Mouse (Mus musculus) neural tube, embryonic 12.5 days (tissue): Measurements from ENCODE around the gene Capg. TPM values are rescaled to one million over a fixed set of nuclear protein-coding genes. Genes with fewer than 3 reads are reported as not detected.

ENCODE experiments used
- ATAC-seq: fragments of 200-750 bp; cut with Nextera tagmentation; 2 replicates; pipeline ENCODE4 v1.8.0; 2017; ENCODE audit warnings: low read depth, mild to moderate bottlenecking, moderate TSS enrichment, moderate library complexity; ENCODE audit not compliant: low FRiP score
- H3K27ac ChIP-seq: fragments of 300-500 bp; sonication (generic); 2 replicates; pipeline ENCODE4 v1.5.1; 2016
- H3K27me3 ChIP-seq: fragments of 300-500 bp; sonication (generic); replicated peaks from 2 replicates; pipeline ENCODE4 v1.6.1; 2016; ENCODE audit warnings: mild to moderate bottlenecking
- H3K36me3 ChIP-seq: fragments of 300-500 bp; sonication (generic); 2 replicates; pipeline ENCODE4 v1.6.1; 2016; ENCODE audit warnings: mild to moderate bottlenecking
- H3K4me1 ChIP-seq: fragments of 300-500 bp; sonication (generic); 2 replicates; pipeline ENCODE4 v1.6.1; 2016
- H3K4me2 ChIP-seq: fragments of 300-500 bp; sonication (generic); replicated peaks from 2 replicates; pipeline ENCODE4 v1.6.1; 2016; ENCODE audit warnings: mild to moderate bottlenecking
- H3K4me3 ChIP-seq: fragments of 300-500 bp; sonication (generic); 2 replicates; pipeline ENCODE4 v1.5.1; 2016
- H3K9ac ChIP-seq: fragments of 300-500 bp; sonication (generic); 2 replicates; pipeline ENCODE4 v1.6.1; 2016; ENCODE audit warnings: mild to moderate bottlenecking
- H3K9me3 ChIP-seq: fragments of 300-500 bp; sonication (generic); 2 replicates; pipeline ENCODE4 v1.6.1; 2016; ENCODE audit warnings: mild to moderate bottlenecking
- WGBS: fragments of 180-500 bp; shearing (Covaris S2); methylation state at CpG from one replicate; pipeline ENCODE4 v1.1.7; 2016; 5-methylcytosine and 5-hydroxymethylcytosine counted together
- polyA plus RNA-seq: library from polyadenylated mRNA; unstranded; fragments of >200 nt; fragmentation: Nextera tagmentation; extraction: Ambion mirVana; gene quantifications from 2 replicates; pipeline ENCODE4 v1.2.1, GENCODE M21; 2016

The Capg gene
- polyA plus RNA-seq, 1 experiment from 2014 or later, result 11.6 TPM

GRCm38 (mm10) chr6:72560801-72561200 lies 16.6 kb downstream of the Capg start:
- Histone ChIP-seq H3K27ac (no peak overlapping the region), H3K4me1 (0 out of 2 replicates have a peak, but pooled peaks cover 8% of the 10 kb centered on the region), H3K9ac (no peak overlapping the region), H3K36me3 (no peaks in the 10 kb centered on the region), H3K4me3 (no peak overlapping the region), H3K4me2 (no peak overlapping the region), H3K27me3 (no peaks in the 10 kb centered on the region), H3K9me3 (no peaks in the 10 kb centered on the region)
- no peak for ATAC-seq
- WGBS, result 79% methylated on average over 8 of the region's 8 CpGs

DNA sequence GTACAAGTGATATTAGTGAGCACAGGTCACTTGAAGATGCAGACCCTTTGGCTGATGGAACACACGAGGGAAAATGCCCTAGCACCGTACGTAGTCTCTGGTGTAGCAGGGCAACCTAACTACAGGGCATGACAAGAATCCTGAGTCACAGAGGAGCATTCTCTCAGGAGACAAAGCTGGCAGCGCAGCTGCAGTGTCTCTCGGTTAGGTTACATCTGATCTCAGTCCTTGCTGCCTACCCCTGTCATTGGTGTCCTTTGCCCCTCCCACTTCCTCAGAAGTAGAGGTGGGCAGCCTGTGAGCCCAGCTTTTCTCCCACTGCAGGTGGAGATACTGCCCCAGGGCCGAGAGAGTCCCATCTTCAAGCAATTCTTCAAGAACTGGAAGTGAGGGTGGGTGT lies 18.3 kb downstream of the Capg start:
- Histone ChIP-seq H3K4me2 (no peak overlapping the region), H3K27ac (no peak overlapping the region), H3K4me3 (no peak overlapping the region), H3K9me3 (no peaks in the 10 kb centered on the region), H3K36me3 (no peaks in the 10 kb centered on the region), H3K4me1 (0 out of 2 replicates have a peak, but pooled peaks cover 8% of the 10 kb centered on the region), H3K27me3 (no peaks in the 10 kb centered on the region), H3K9ac (no peak overlapping the region)
- no peak for ATAC-seq
- WGBS, result 47% methylated on average over 6 of the region's 6 CpGs

- no peak overlapping the region for H3K4me3 ChIP-seq
- 67% methylated on average over 5 of the region's 5 CpGs for WGBS
- 0 out of 2 replicates have a peak, but pooled peaks cover 1% of the 10 kb centered on the region for H3K36me3 ChIP-seq
- H3K27me3 ChIP-seq, result no peaks in the 10 kb centered on the region
- no peak for ATAC-seq
- 0 out of 2 replicates have a peak, but pooled peaks cover 8% of the 10 kb centered on the region for H3K4me1 ChIP-seq
- no peaks in the 10 kb centered on the region for H3K9me3 ChIP-seq
- H3K9ac ChIP-seq, result no peak overlapping the region
- H3K4me2 ChIP-seq, result no peak overlapping the region
- H3K27ac ChIP-seq, result no peak overlapping the region
Measured at GRCm38 (mm10) chr6:72562894-72563293, 18.7 kb downstream of the Capg start.

- 0 out of 2 replicates have a peak, but pooled peaks cover 8% of the 10 kb centered on the region for H3K4me1 ChIP-seq
- ATAC-seq, result no peak
- no peak overlapping the region for H3K4me3 ChIP-seq
- H3K9ac ChIP-seq, result no peak overlapping the region
- no peaks in the 10 kb centered on the region for H3K9me3 ChIP-seq
- WGBS, result 79% methylated on average over 7 of the region's 7 CpGs
- peaks cover 11% of the 10 kb centered on the region; the same call in 1 of the 2 replicates for H3K36me3 ChIP-seq
- 0 out of 2 replicates have a peak overlapping the region, but pooled peaks have one; percentile 6 for H3K4me2 ChIP-seq
- H3K27me3 ChIP-seq, result no peaks in the 10 kb centered on the region
- no peak overlapping the region for H3K27ac ChIP-seq
Measured at GRCm38 (mm10) chr6:72565506-72565905, 21.3 kb downstream of the Capg start.

GRCm38 (mm10) chr6:72566044-72566443 lies 21.9 kb downstream of the Capg start:
- Histone ChIP-seq H3K9ac (no peak overlapping the region), H3K27ac (no peak overlapping the region), H3K4me3 (no peak overlapping the region), H3K27me3 (no peaks in the 10 kb centered on the region), H3K9me3 (no peaks in the 10 kb centered on the region), H3K36me3 (peaks cover 11% of the 10 kb centered on the region; the same call in 1 of the 2 replicates), H3K4me1 (0 out of 2 replicates have a peak, but pooled peaks cover 8% of the 10 kb centered on the region), H3K4me2 (0 out of 2 replicates have a peak overlapping the region, but pooled peaks have one; percentile 6)
- ATAC-seq, result peak; percentile 62
- 1% methylated on average over 4 of the region's 4 CpGs for WGBS

DNA sequence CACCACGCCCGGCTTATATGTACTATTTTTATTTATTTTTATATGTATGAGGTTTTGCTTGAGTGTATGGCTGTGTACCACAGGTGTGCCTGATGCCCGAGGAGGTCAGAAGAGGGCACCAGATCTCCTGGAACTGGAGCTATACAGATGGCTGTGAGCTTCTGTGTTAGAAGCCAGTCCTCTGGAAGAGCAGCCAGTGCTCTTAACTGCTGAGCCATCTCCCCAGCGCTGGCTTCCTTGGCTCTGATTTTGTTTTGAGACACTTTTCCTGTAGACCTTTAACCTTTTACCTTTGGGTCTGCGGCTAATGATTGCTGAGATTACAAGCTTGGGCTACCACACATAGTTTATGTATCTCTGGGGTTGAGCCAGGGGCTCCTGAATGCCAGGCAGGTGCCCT lies 23.3 kb downstream of the Capg start:
- peaks cover 11% of the 10 kb centered on the region; the same call in 1 of the 2 replicates for H3K36me3 ChIP-seq
- H3K4me2 ChIP-seq, result no peak overlapping the region
- 0 out of 2 replicates have a peak, but pooled peaks cover 7% of the 10 kb centered on the region for H3K4me1 ChIP-seq
- no peak overlapping the region for H3K4me3 ChIP-seq
- H3K27ac ChIP-seq, result no peak overlapping the region
- no peak overlapping the region for H3K9ac ChIP-seq
- no peaks in the 10 kb centered on the region for H3K27me3 ChIP-seq
- no peaks in the 10 kb centered on the region for H3K9me3 ChIP-seq
- WGBS, result 86% methylated on average over 5 of the region's 5 CpGs
- no peak for ATAC-seq

DNA sequence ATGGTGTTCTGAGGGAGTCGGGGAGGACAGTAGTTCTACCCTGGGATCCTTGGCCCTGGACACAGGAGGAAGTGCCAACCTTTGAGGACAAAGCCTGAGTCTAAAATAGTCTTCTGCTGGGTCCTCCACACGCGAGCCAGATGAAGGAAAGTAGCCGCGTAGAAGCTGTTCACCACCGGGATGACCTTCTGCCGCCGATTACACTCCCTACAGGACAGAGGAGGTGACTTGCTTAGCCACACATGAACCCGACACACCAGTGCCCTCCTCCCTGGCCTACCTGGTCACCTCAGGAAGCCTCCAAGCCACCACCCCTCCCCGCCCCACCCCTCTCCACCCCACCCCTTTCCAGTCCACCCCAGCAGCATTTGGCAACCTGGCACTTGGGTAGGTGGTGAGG lies 24.5 kb downstream of the Capg start:
- peaks cover 11% of the 10 kb centered on the region; the same call in 1 of the 2 replicates for H3K36me3 ChIP-seq
- H3K9me3 ChIP-seq, result no peaks in the 10 kb centered on the region
- H3K4me1 ChIP-seq, result 0 out of 2 replicates have a peak, but pooled peaks cover 3% of the 10 kb centered on the region
- H3K27ac ChIP-seq, result no peak overlapping the region
- H3K4me3 ChIP-seq, result no peak overlapping the region
- no peak for ATAC-seq
- WGBS, result 88% methylated on average over 10 of the region's 10 CpGs
- no peaks in the 10 kb centered on the region for H3K27me3 ChIP-seq
- H3K9ac ChIP-seq, result no peak overlapping the region
- H3K4me2 ChIP-seq, result no peak overlapping the region

DNA sequence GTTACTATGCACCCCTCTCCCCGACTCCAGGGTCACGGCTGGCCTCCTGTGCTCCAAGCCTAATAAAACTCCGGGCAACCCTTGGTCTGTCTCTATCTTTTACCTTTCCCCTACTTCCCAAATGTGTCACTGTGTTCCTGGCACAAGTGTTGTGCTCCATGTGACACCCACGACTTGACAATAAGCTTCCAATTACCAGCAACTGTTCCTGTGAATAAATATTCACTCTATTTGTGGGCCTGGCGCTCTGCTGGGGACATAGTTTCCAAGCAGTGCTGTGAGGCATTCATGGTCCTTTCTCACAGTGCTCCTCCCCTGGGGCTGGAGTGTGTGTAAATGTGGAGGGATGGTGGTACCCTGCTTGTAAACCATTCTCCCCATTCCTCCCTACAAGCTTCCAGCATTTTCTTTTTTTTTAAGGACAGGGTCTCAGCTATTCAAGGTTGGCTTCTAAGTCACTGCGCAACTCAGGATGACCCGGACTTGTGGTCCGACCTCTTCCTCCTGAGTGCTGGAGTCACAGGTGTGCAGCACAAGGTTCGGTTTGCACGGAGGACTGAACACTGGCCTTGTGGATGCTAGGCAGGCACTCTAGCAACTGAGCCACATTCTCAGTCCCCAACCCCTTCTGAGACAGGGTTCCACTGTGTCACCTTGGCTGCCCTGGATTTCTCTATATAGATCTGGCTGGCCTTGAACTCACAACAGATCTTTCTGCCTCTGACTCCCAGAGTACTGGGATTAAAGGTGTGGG lies 26.6 kb downstream of the Capg start:
- no peaks in the 10 kb centered on the region for H3K4me1 ChIP-seq
- 89% methylated on average over 10 of the region's 10 CpGs for WGBS
- H3K4me3 ChIP-seq, result no peak overlapping the region
- H3K4me2 ChIP-seq, result no peak overlapping the region
- H3K9ac ChIP-seq, result no peak overlapping the region
- H3K9me3 ChIP-seq, result no peaks in the 10 kb centered on the region
- no peak for ATAC-seq
- H3K36me3 ChIP-seq, result peaks cover 18% of the 10 kb centered on the region; the same call in 1 of the 2 replicates
- H3K27ac ChIP-seq, result no peak overlapping the region
- H3K27me3 ChIP-seq, result no peaks in the 10 kb centered on the region

GRCm38 (mm10) chr6:72571826-72572225 lies 27.6 kb downstream of the Capg start:
- WGBS, result 58% methylated on average over 3 of the region's 3 CpGs
- no peak overlapping the region for H3K4me2 ChIP-seq
- peaks cover 18% of the 10 kb centered on the region; the same call in 1 of the 2 replicates for H3K36me3 ChIP-seq
- H3K27me3 ChIP-seq, result no peaks in the 10 kb centered on the region
- no peak overlapping the region for H3K27ac ChIP-seq
- ATAC-seq, result no peak
- no peaks in the 10 kb centered on the region for H3K4me1 ChIP-seq
- no peak overlapping the region for H3K9ac ChIP-seq
- no peaks in the 10 kb centered on the region for H3K9me3 ChIP-seq
- no peak overlapping the region for H3K4me3 ChIP-seq

DNA sequence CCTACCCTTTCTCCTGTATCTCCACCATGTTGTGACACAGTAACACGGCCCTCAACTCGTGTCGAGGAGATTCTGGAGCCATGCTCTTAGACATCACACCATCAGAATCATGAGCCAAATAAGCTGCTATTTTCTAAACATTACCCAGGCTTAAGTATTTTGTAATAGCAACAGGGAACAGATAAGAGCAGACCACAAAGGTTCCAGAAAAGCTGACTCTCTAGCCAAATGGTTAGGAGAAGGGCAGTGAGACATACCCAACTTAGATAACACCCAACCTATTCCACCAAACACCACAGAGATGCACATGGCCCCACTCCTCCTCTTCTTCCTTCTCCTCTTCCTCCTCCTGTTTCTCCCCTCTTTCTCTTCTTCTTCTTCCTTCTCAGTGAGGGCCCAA lies 31.9 kb downstream of the Capg start:
- no peak overlapping the region for H3K27ac ChIP-seq
- H3K9ac ChIP-seq, result no peak overlapping the region
- no peaks in the 10 kb centered on the region for H3K27me3 ChIP-seq
- ATAC-seq, result no peak
- no peak overlapping the region for H3K4me3 ChIP-seq
- WGBS, result 95% methylated on average over 3 of the region's 3 CpGs
- peaks cover 29% of the 10 kb centered on the region for H3K36me3 ChIP-seq
- no peaks in the 10 kb centered on the region for H3K4me1 ChIP-seq
- H3K9me3 ChIP-seq, result no peaks in the 10 kb centered on the region
- H3K4me2 ChIP-seq, result no peak overlapping the region

DNA sequence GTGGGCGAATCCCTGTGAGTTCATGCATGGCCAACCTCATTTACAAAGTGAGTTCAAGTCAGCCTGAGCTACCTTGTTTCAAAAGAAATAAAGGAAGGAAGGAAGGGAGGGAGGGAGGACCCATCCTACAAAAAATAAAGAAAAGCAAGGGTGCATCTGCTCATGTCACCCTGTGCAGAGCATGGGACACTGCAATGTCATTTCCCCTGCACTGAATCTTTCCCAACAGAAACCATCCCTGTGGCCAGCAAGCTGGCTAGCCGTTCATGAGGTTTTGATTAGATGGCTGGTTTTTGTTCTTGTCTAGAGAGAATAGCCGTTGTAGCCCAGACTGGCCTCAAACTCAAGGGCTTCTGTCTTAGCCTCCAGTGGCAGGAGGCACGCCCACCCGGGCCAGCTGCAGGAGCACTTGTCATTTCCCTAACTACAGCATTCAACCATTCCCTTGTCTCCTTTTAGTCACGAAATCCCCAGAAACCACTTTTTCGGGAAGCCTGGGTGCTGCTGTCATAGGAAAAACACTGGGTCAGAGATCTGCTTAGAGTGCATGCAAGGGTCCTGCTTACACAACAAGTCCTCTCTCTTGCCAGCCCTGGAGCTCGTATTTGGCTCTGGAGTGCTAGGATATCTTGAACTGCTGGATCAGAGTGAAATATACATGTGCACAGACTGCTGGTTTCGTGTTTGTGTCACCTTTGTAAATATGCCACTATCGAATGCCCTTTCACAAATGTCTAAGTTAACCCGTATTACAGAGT lies 37.6 kb downstream of the Capg start:
- 76% methylated on average over 11 of the region's 11 CpGs for WGBS
- H3K4me3 ChIP-seq, result no peak overlapping the region
- no peak overlapping the region for H3K27ac ChIP-seq
- no peak overlapping the region for H3K9ac ChIP-seq
- H3K27me3 ChIP-seq, result no peaks in the 10 kb centered on the region
- H3K4me2 ChIP-seq, result no peak overlapping the region
- ATAC-seq, result no peak
- H3K9me3 ChIP-seq, result no peaks in the 10 kb centered on the region
- no peaks in the 10 kb centered on the region for H3K4me1 ChIP-seq
- H3K36me3 ChIP-seq, result peaks cover 21% of the 10 kb centered on the region

DNA sequence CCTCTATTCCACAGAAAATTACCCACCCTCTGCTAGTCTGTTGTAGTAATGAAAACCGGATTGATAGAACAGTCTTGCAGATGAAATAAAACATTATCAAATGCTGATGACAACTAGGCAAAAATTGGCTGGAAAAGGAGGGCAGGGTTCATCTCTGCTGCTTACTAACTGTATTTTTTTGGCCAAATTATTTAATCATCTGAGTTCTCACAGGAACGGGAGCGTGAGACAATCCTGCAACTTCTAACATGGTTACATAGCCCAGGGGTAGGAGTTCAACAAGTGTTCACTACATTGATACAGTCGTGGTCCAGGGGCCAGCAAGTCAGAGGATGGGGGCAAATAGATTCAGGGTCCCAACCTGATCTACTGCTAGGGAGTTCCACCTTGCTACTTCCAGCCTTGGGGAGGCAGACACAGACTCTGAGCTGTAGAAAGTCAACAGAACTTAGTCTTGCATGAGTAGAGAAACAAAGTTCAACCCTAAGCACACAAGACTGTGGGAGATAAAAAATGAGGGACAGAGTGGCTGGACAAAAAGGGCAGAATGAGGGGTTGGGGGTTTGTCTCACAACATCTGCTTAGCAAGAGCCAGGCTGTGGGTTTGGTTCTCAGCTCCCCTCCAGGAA lies 39.1 kb downstream of the Capg start:
- no peak overlapping the region for H3K27ac ChIP-seq
- no peaks in the 10 kb centered on the region for H3K4me1 ChIP-seq
- H3K4me2 ChIP-seq, result no peak overlapping the region
- no peak for ATAC-seq
- H3K9ac ChIP-seq, result no peak overlapping the region
- H3K27me3 ChIP-seq, result no peaks in the 10 kb centered on the region
- H3K36me3 ChIP-seq, result peaks cover 16% of the 10 kb centered on the region; the same call in 1 of the 2 replicates
- WGBS, result 82% methylated on average over 4 of the region's 4 CpGs
- no peaks in the 10 kb centered on the region for H3K9me3 ChIP-seq
- H3K4me3 ChIP-seq, result no peak overlapping the region
